In genomic region chr7:55849948-55850571, GRCm38 (mm10) we compare ENCODE assay signal across 8 mouse cellular contexts. TPM values are rescaled to one million over a fixed set of nuclear protein-coding genes. Genes with fewer than 3 reads are reported as not detected.
DNase-seq lines count a peak whose midpoint lies in the region; ATAC-seq lines count a peak whose summit lies in the region.

No protein-coding gene starts in this region.

- H3K9me3 ChIP-seq in hindbrain, embryonic 15.5 days = no peaks in the 10 kb centered on the region

- peak overlapping the region; percentile 55 for H3K27ac ChIP-seq in hindbrain, embryonic 15.5 days (replicated peaks)

- 27% methylated on average over 14 of the region's 14 CpGs for WGBS in hindbrain, embryonic 15.5 days

- H3K4me2 ChIP-seq in hindbrain, embryonic 15.5 days = peak overlapping the region; percentile 32

- no peak overlapping the region for H3K9ac ChIP-seq in hindbrain, embryonic 15.5 days

- H3K4me3 ChIP-seq in hindbrain, embryonic 15.5 days = no peak overlapping the region

- peak; percentile 46; the same call in 1 of the 2 replicates for ATAC-seq in hindbrain, embryonic 15.5 days (ENCODE audit: low FRiP score, low read depth)

- DNase-seq in NIH3T3 (ENCODE audit: low read depth) = peak; percentile 30
- peak; percentile 27 for DNase-seq in embryo, embryonic 9.5 days (ENCODE audit: extremely low spot score)
- DNase-seq in mesoderm, embryonic 11.5 days (ENCODE audit: low read depth, low spot score) = peak; percentile 46
- no peak for DNase-seq in urinary bladder, postnatal 10 days (ENCODE audit: low spot score)
- DNase-seq in cerebellum, adult 9-11 months = no peak
- no peak for DNase-seq in yolk sac, embryonic 10.5 days (ENCODE audit: low spot score)
- no peak for DNase-seq in heart, postnatal 14 days

- intact Hi-C loops in heart, postnatal 14 days (cut with DNase I) = loop anchor here (10.0 kb wide), 1 partner anchor 195 kb away; no protein-coding TSS in a partner anchor

- H3K4me1 ChIP-seq in hindbrain, embryonic 15.5 days (replicated peaks) = peaks cover 10% of the 10 kb centered on the region

- H3K27me3 ChIP-seq in hindbrain, embryonic 15.5 days = no peaks in the 10 kb centered on the region

- H3K36me3 ChIP-seq in hindbrain, embryonic 15.5 days = no peaks in the 10 kb centered on the region

RNA-seq across cellular contexts. Expression of gene Cyfip1, which starts 8.5 kb away (rescaled TPM):
- polyA plus RNA-seq in hindbrain, embryonic 15.5 days (2015; fragmentation: Nextera tagmentation; extraction: Ambion mirVana) = 46.7 and 51.3 TPM in 2 replicates
- 10 to 100 TPM; 45.7 to 45.9 TPM for total RNA-seq in heart, postnatal 14 days (2021)

RNA-seq across cellular contexts. Expression of gene Tubgcp5, which starts 56.1 kb away (rescaled TPM):
- polyA plus RNA-seq in hindbrain, embryonic 15.5 days (2015; fragmentation: Nextera tagmentation; extraction: Ambion mirVana) = 35.7 and 38.2 TPM in 2 replicates
- total RNA-seq in heart, postnatal 14 days (2021) = 10 to 100 TPM; 12.1 to 13.4 TPM

Comparison
In these comparisons a context has a peak if more than half of its experiments do, and no peak if none do; other contexts are left out.
1. DNase-seq: peak in NIH3T3 (single experiment), embryo, embryonic 9.5 days (single experiment) and mesoderm, embryonic 11.5 days (single experiment); none in urinary bladder, postnatal 10 days (single experiment), cerebellum, adult 9-11 months (single experiment), yolk sac, embryonic 10.5 days (single experiment) and heart, postnatal 14 days (0 of 2).